Mouse (Mus musculus) neural tube, embryonic 11.5 days (tissue): Measurements from ENCODE around the gene Fmo6. TPM values are rescaled to one million over a fixed set of nuclear protein-coding genes. Genes with fewer than 3 reads are reported as not detected.

ENCODE experiments used
- ATAC-seq: fragments of 200-750 bp; cut with Nextera tagmentation; 2 replicates; pipeline ENCODE4 v1.8.0; 2017; ENCODE audit warnings: moderate number of reproducible peaks, mild to moderate bottlenecking, moderate TSS enrichment, moderate library complexity; ENCODE audit not compliant: insufficient read depth, low FRiP score, low TSS enrichment
- DNase-seq: peaks from one replicate; pipeline ENCODE4 v3.0.0-alpha.2; 2015; ENCODE audit warnings: low spot score
- H3K27ac ChIP-seq: fragments of 300-500 bp; sonication (generic); 2 replicates; pipeline ENCODE4 v1.5.1; 2014; ENCODE audit warnings: low read depth, mild to moderate bottlenecking, low read length
- H3K27me3 ChIP-seq: fragments of 300-500 bp; sonication (generic); 2 replicates; pipeline ENCODE4 v1.6.1; 2014; ENCODE audit warnings: mild to moderate bottlenecking, low read length, mixed read lengths; ENCODE audit not compliant: control insufficient read depth, insufficient read depth
- H3K36me3 ChIP-seq: fragments of 300-500 bp; sonication (generic); 2 replicates; pipeline ENCODE4 v1.6.1; 2014; ENCODE audit warnings: mild to moderate bottlenecking, low read length, moderate library complexity, mixed read lengths; ENCODE audit not compliant: control insufficient read depth, insufficient read depth
- H3K4me1 ChIP-seq: fragments of 300-500 bp; sonication (generic); 2 replicates; pipeline ENCODE4 v1.6.1; 2014; ENCODE audit warnings: low read length, mixed read lengths; ENCODE audit not compliant: control insufficient read depth, insufficient read depth
- H3K4me2 ChIP-seq: fragments of 300-500 bp; sonication (generic); 2 replicates; pipeline ENCODE4 v1.6.1; 2014; ENCODE audit warnings: low read depth, mild to moderate bottlenecking, moderate library complexity
- H3K4me3 ChIP-seq: fragments of 300-500 bp; sonication (generic); 2 replicates; pipeline ENCODE4 v1.5.1; 2014; ENCODE audit warnings: low read depth, low read length
- H3K9ac ChIP-seq: fragments of 300-500 bp; sonication (generic); 2 replicates; pipeline ENCODE4 v1.6.1; 2014; ENCODE audit warnings: mild to moderate bottlenecking, low read length
- H3K9me3 ChIP-seq: fragments of 300-500 bp; sonication (generic); 2 replicates; pipeline ENCODE4 v1.6.1; 2016; ENCODE audit warnings: low read length; ENCODE audit not compliant: control insufficient read depth
- WGBS: fragments of 180-500 bp; shearing (Covaris S2); extraction: QIAGEN DNeasy Blood & Tissue Kit; methylation state at CpG from one replicate; pipeline ENCODE4 v1.1.7; 2014; 5-methylcytosine and 5-hydroxymethylcytosine counted together
- polyA plus RNA-seq: library from polyadenylated mRNA; unstranded; fragments of >200 nt; fragmentation: Nextera tagmentation; extraction: Ambion mirVana; gene quantifications from 2 replicates; pipeline ENCODE4 v1.2.1, GENCODE M21; 2014

Fmo6 gene
- polyA plus RNA-seq, 1 experiment from 2014 or later: not detected

DNA sequence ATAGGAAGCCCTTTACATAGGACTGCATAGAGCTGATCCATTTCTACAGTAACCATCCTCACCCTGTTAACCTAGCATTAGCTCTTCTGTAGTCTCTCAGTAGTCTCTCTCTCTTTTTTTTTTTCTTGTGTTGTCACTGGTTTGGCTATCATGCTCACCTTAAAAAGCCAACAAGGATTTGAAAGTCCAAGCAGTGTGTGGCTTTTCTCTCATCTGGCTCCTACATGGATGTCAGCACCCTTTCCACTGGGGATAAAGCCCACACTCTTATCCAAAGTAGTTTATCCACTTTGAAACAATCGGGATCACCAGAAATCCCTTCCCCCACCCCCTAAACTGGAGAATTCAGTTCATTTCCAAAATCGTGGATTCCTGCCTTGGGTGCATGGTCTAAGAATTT lies 6.7 kb downstream of the Fmo6 start:
- Histone ChIP-seq H3K4me3 (no peak overlapping the region), H3K9me3 (no peaks in the 10 kb centered on the region), H3K4me2 (no peak overlapping the region), H3K4me1 (no peaks in the 10 kb centered on the region), H3K36me3 (no peaks in the 10 kb centered on the region), H3K9ac (no peak overlapping the region), H3K27me3 (no peaks in the 10 kb centered on the region), H3K27ac (no peak overlapping the region)
- 77% methylated on average over 2 of the region's 2 CpGs for WGBS
- no peak for DNase-seq
- no peak for ATAC-seq

DNA sequence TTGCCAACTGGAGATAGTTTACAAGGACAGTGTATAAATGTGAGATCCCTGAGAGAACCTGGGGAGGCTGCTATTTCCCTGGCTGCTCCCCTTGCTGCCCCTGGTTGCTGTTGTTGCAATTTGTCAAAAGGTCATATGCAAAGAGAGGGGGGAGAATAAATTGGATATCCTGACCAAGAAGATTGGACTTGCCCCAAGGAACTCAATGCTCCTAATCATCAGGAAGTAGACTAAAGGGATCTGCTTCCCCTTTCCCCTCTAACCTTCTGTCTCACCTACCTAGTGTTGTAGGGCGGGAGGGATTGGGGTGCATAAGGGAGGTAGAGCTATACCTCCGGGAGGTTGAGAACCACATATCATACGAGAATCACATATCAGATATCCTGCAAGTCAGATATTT lies 8.2 kb downstream of the Fmo6 start:
- H3K27me3 ChIP-seq: no peaks in the 10 kb centered on the region
- H3K4me3 ChIP-seq: no peak overlapping the region
- no peaks in the 10 kb centered on the region for H3K36me3 ChIP-seq
- no peak overlapping the region for H3K4me2 ChIP-seq
- H3K9ac ChIP-seq: no peak overlapping the region
- H3K27ac ChIP-seq: no peak overlapping the region
- no peak for DNase-seq
- H3K4me1 ChIP-seq: no peaks in the 10 kb centered on the region
- WGBS: 92% methylated on average over 3 of the region's 3 CpGs
- no peak for ATAC-seq
- no peaks in the 10 kb centered on the region for H3K9me3 ChIP-seq

DNA sequence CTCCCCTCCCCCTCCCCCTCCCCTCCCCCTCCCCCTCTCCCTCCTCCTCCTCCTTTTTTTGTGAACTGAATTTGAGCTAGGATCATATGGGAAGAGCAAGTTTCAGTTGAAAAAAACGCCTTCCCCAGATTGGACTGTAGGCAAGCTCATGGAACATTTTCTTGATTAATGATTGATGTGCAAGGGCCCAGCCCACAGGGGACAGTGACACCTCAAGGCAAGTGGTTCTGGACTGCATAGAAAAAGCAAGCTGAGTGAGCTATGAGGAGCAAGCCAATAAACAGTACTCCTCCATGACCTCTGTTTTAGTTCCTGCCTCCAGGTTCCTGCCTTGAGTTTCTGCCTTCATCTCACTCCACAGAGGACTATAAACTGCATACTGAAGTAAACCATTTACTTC lies 12.2 kb downstream of the Fmo6 start:
- Histone ChIP-seq H3K27me3 (no peaks in the 10 kb centered on the region), H3K4me3 (no peak overlapping the region), H3K4me2 (no peak overlapping the region), H3K9ac (no peak overlapping the region), H3K36me3 (no peaks in the 10 kb centered on the region), H3K4me1 (no peaks in the 10 kb centered on the region), H3K27ac (no peak overlapping the region), H3K9me3 (no peaks in the 10 kb centered on the region)
- DNase-seq: no peak
- ATAC-seq: no peak
- WGBS: 86% methylated on average over 1 of the region's 1 CpGs

DNA sequence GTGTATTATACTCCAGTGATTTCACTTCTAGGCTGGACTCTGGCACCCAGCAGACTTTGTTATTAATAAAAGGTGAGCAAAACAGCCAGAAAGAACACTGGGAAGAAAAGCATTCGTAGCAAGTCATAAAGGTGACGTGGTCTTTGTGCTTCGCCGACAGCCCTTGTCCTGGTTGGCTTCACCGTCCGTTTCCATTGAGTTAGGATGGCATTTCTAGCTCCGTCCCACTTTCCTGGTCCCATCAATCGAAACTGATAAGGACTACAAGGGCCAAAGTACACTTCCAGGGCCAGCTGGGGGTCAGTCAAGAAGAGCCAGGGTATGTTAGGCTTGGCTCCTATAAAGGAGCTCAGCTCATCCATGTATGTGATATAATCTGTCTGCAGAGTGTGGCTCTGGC lies 20.7 kb downstream of the Fmo6 start:
- 85% methylated on average over 8 of the region's 8 CpGs for WGBS
- no peaks in the 10 kb centered on the region for H3K9me3 ChIP-seq
- no peak overlapping the region for H3K4me2 ChIP-seq

DNA sequence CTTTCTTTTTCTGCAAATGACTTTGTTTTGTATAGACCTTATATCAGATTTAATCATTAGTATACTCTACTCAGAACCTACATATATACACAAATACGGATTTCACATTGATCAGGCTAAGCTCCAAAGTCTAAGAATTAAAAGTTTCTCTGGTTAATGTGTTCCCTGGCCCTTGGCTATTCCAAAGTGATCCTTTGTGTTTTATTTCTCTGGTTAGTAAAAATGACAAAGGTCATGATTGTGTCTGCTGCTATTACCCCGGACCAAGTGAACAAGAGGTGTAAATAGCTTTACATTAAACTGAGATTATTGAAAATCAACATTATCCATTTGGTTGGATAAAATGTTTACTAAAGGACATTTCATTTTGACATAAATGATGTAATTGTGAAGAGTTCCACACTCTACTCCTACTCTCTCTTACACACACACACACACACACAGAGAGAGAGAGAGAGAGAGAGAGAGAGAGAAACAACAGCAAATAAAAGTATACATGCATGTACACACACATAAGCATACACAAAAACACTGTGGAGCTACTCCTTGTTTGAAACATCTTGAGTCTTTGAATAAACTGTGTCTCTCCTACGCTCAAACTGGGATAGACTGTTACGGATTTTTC lies 22.3 kb downstream of the Fmo6 start:
- Histone ChIP-seq H3K9me3 (no peaks in the 10 kb centered on the region), H3K4me1 (no peaks in the 10 kb centered on the region), H3K27ac (no peak overlapping the region), H3K4me3 (no peak overlapping the region), H3K9ac (no peak overlapping the region), H3K4me2 (no peak overlapping the region), H3K27me3 (no peaks in the 10 kb centered on the region), H3K36me3 (no peaks in the 10 kb centered on the region)
- no peak for DNase-seq
- WGBS: 85% methylated on average over 4 of the region's 4 CpGs
- no peak for ATAC-seq

More for the DNA sequence above, 20.7 kb downstream of the Fmo6 start:
- H3K36me3 ChIP-seq: no peaks in the 10 kb centered on the region
- H3K9ac ChIP-seq: no peak overlapping the region
- DNase-seq (no peak), ATAC-seq (no peak)
- H3K4me3 ChIP-seq: no peak overlapping the region
- H3K27ac ChIP-seq: no peak overlapping the region
- no peaks in the 10 kb centered on the region for H3K27me3 ChIP-seq
- no peaks in the 10 kb centered on the region for H3K4me1 ChIP-seq

DNA sequence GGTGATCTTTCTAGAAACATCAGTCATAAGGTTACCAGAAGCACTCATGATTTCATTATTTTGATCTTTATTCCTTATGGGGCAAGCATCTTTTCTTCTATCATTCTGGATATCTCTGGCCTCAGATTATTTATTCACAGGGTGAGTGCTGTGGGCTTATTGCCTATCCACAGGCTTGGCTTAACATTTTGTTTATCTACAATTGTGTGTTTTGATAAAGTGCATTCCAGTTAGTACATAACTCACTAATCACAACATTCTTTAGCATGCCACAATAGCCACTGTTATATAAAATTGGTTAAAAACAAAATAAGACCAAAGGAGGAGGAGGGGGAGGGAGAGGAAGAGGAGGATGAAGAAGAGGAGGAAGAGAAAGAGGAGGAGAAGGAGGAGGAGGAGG lies 25.2 kb downstream of the Fmo6 start:
- no peak overlapping the region for H3K4me3 ChIP-seq
- H3K4me1 ChIP-seq: no peaks in the 10 kb centered on the region
- H3K27me3 ChIP-seq: no peaks in the 10 kb centered on the region
- no peak for DNase-seq
- no peak overlapping the region for H3K27ac ChIP-seq
- no peaks in the 10 kb centered on the region for H3K9me3 ChIP-seq
- no peak overlapping the region for H3K4me2 ChIP-seq
- no peak for ATAC-seq
- H3K9ac ChIP-seq: no peak overlapping the region
- H3K36me3 ChIP-seq: no peaks in the 10 kb centered on the region

DNA sequence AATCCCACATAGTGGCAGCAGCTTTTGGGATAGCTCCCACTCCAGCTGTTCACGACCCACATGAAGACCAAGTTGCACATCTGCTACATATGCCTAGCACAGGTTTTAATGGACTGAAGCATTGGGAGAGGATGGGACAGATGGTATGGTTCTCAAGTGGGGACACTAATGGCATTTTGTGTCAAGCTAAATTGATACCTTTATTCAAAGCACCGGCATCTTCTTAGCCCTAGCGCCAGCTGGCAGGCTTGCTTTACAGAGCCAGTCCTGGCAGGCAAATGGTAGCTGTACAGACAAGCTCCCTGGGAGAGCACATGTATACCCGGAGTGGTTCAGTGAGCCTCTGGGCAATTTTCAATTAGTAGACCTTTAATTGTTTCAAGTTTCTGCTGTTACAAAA lies 35.4 kb downstream of the Fmo6 start:
- DNase-seq: no peak
- 67% methylated on average over 4 of the region's 4 CpGs for WGBS
- H3K4me1 ChIP-seq: no peaks in the 10 kb centered on the region
- H3K4me3 ChIP-seq: no peak overlapping the region
- no peaks in the 10 kb centered on the region for H3K27me3 ChIP-seq
- no peak overlapping the region for H3K27ac ChIP-seq
- H3K9ac ChIP-seq: no peak overlapping the region
- H3K36me3 ChIP-seq: no peaks in the 10 kb centered on the region
- no peak overlapping the region for H3K4me2 ChIP-seq
- ATAC-seq: peak; percentile 39; the same call in 1 of the 2 replicates
- H3K9me3 ChIP-seq: no peaks in the 10 kb centered on the region

DNA sequence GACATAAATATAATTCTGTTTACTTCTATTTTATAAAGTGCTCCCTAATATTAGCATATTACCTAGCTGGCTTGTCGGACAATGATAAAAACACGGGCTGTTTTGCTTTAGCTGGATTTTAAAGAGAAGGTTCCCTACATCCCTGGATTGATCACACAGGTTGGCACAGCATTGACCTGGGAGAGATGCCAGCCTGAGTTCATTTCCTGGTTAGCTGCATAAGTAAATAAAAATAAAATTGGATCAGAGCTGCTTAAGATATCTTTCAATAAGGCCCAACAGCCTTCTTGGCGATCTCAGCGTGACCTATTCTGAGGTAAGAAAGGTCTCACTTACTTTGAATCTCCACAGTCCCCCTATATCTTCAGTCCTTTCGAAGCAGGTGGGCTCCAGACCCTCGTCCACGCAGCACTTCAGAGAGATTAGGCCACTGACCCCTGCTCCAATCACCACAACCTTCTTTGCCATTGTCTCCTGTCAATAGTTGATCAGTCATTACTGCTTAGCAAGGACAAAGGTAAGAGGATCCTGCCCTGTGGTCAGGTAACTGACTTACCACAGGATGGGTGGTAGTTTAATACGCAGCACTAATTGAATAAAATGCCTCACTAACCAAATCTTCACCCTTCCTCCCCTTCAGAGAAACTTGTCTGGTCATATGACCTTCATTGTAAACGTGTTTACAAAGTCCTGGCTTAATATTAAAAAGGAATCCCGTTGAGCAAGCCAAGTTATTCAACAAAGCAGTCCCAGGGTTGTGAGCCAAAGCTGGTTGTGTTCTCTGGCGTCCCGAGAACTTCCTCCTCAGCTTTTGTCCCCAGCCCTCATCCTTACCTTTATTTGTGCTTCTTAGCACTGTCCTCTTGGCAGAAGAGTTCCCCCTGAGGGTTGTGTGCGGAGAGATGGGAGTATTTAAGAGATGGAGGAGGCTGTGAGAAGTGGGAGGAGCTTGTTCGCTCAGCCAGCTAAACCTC lies 39.2 kb downstream of the Fmo6 start, which contains the start of gene Fmo2:
Fmo2 (minus strand) TSS at position 889 of the 974 bp plus-strand sequence.
- H3K4me1 ChIP-seq: no peaks in the 10 kb centered on the region
- no peak within 1 kb of the TSS for H3K9ac ChIP-seq
- H3K27me3 ChIP-seq: no peaks in the 10 kb centered on the region
- ATAC-seq (no peak), DNase-seq (no peak)
- no peak within 1 kb of the TSS for H3K4me3 ChIP-seq
- 79% methylated on average over 14 of the region's 14 CpGs for WGBS
- H3K36me3 ChIP-seq: no peaks in the 10 kb centered on the region
- H3K4me2 ChIP-seq: no peak within 1 kb of the TSS
- no peaks in the 10 kb centered on the region for H3K9me3 ChIP-seq
- no peak within 1 kb of the TSS for H3K27ac ChIP-seq

DNA sequence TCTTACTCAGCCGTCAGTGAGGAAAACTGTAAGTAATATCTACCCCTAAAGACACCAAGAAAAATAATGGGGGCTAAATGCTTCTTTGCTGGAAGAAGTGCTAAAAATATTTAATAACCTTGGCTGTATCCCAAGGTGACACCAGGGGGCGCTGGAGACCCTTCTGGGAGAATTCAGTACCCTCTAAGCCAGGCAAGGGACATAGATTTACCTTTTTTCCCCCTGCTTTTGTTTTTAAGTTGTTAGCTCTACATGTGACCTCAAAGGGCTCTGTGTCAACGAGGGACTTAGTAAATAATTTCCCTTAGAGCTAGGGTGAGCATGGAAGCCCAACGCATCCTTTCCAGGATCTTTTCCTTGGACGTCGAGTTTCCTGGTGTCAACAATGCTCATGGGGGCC lies 41.4 kb downstream of the Fmo6 start:
- Histone ChIP-seq H3K27ac (no peak overlapping the region), H3K36me3 (no peaks in the 10 kb centered on the region), H3K4me3 (no peak overlapping the region), H3K27me3 (no peaks in the 10 kb centered on the region), H3K4me1 (no peaks in the 10 kb centered on the region), H3K9ac (no peak overlapping the region), H3K4me2 (no peak overlapping the region), H3K9me3 (no peaks in the 10 kb centered on the region)
- DNase-seq: peak; percentile 73
- no peak for ATAC-seq
- WGBS: 47% methylated on average over 6 of the region's 6 CpGs
